Comparison of ENCODE assay signal across 25 mouse cellular contexts in genomic region chr5:107515453-107515852, GRCm38 (mm10). TPM values are rescaled to one million over a fixed set of nuclear protein-coding genes. Genes with fewer than 3 reads are reported as not detected.
A peak's percentile ranks its signal among the peaks of the same experiment; 100 is the strongest.
DNase-seq lines count a peak whose midpoint lies in the region; ATAC-seq and TF ChIP-seq lines count a peak whose summit lies in the region.
"Had no signal": no experiment of that assay in that cellular context is flagged by ENCODE, and none has a peak within 500 bp of the region (broad histone marks: within the 10 kb centered on the region; RNA-seq: fewer than 3 reads in every experiment).

No protein-coding gene starts in this region.

- no peaks in the 10 kb centered on the region; the same call in 1 of the 2 replicates for H3K27me3 ChIP-seq in liver, embryonic 12.5 days (replicated peaks)
- no peaks in the 10 kb centered on the region for H3K27me3 ChIP-seq in liver, postnatal 0 days (ENCODE audit: insufficient read depth, low read length)
- H3K27me3 ChIP-seq in MEL (ENCODE audit: control insufficient read depth in 1 of 2, insufficient read depth in 2 of 2, low read length in 2 of 2) = no peaks in the 10 kb centered on the region
- no peaks in the 10 kb centered on the region for H3K27me3 ChIP-seq in liver, embryonic 13.5 days
- H3K27me3 ChIP-seq: hindbrain, embryonic 12.5 days had no signal

- H3K9me3 ChIP-seq in liver, embryonic 12.5 days (replicated peaks) = no peaks in the 10 kb centered on the region
- no peaks in the 10 kb centered on the region for H3K9me3 ChIP-seq in liver, postnatal 0 days (ENCODE audit: low read length)
- H3K9me3 ChIP-seq in MEL (replicated peaks; ENCODE audit: insufficient read depth, low read length) = no peaks in the 10 kb centered on the region
- no peaks in the 10 kb centered on the region for H3K9me3 ChIP-seq in liver, embryonic 13.5 days (replicated peaks)
- H3K9me3 ChIP-seq: embryonic facial prominence, embryonic 10.5 days; forebrain, embryonic 10.5 days; hindbrain, embryonic 12.5 days had no signal

- H3K4me2 ChIP-seq in liver, embryonic 12.5 days = no peak overlapping the region
- H3K4me2 ChIP-seq in liver, postnatal 0 days (ENCODE audit: low read depth, low read length) = no peak overlapping the region
- H3K4me2 ChIP-seq in liver, embryonic 13.5 days = no peak overlapping the region
- H3K4me2 ChIP-seq: hindbrain, embryonic 12.5 days had no signal

- no peak overlapping the region for H3K9ac ChIP-seq in liver, embryonic 12.5 days
- no peak overlapping the region for H3K9ac ChIP-seq in liver, postnatal 0 days (replicated peaks)
- no peak overlapping the region for H3K9ac ChIP-seq in MEL (ENCODE audit: control insufficient read depth, low read depth, low read length, poor library complexity, severe bottlenecking)
- no peak overlapping the region for H3K9ac ChIP-seq in liver, embryonic 13.5 days
- H3K9ac ChIP-seq: hindbrain, embryonic 12.5 days had no signal

- peaks cover 10% of the 10 kb centered on the region for H3K4me1 ChIP-seq in liver, embryonic 12.5 days
- no peaks in the 10 kb centered on the region for H3K4me1 ChIP-seq in liver, postnatal 0 days (ENCODE audit: insufficient read depth)
- peaks cover 0 to 6% of the 10 kb centered on the region in 2 experiments; a peak in 2 of 4 replicates for H3K4me1 ChIP-seq in MEL (ENCODE audit: control insufficient read depth in 1 of 2, insufficient read depth in 2 of 2, low read length in 2 of 2)
- H3K4me1 ChIP-seq in liver, embryonic 13.5 days (replicated peaks) = peaks cover 10% of the 10 kb centered on the region
- H3K4me1 ChIP-seq: embryonic facial prominence, embryonic 10.5 days; forebrain, embryonic 10.5 days; hindbrain, embryonic 12.5 days had no signal

- no peak for TF ChIP-seq EP300 in liver, postnatal 0 days (IDR thresholded peaks at IDR 0.05; ENCODE audit: low read depth)
- no peak for TF ChIP-seq EP300 in MEL (IDR thresholded peaks at IDR 0.05; ENCODE audit: low read depth in 1 of 2, low read length in 2 of 2)

- TF ChIP-seq CTCF in liver, postnatal 0 days (IDR thresholded peaks at IDR 0.05; ENCODE audit: low read depth) = no peak
- no peak for TF ChIP-seq CTCF in MEL (IDR thresholded peaks at IDR 0.05 in 2 of 3, conservative IDR thresholded peaks at IDR 0.05 in 1 of 3; ENCODE audit: control insufficient read depth in 1 of 3, insufficient read depth in 1 of 3, low read depth in 2 of 3, low read length in 3 of 3, poor library complexity in 1 of 3, severe bottlenecking in 1 of 3)

- no peaks in the 10 kb centered on the region for H3K79me2 ChIP-seq in MEL (ENCODE audit: control insufficient read depth, insufficient read depth, low read length, poor library complexity)

- DNase-seq in liver, postnatal 0 days = no peak
- DNase-seq in MEL (ENCODE audit: low read depth, low spot score) = no peak
- DNase-seq in liver, embryonic 13.5 days = peak; percentile 11
- no peak for DNase-seq in lung, postnatal 10 days
- no peak for DNase-seq in cerebellum, postnatal 4 days (ENCODE audit: low spot score in 2 of 2)
- DNase-seq in left cerebral cortex, postnatal 25 days (ENCODE audit: low spot score in 2 of 2) = no peak
- DNase-seq: adrenal gland, adult 2 months; adrenal gland, postnatal 25 days; B cell, adult 2 months; cerebellum, adult 18-20 months; cerebellum, adult 9-11 months; cerebellum, postnatal 36 days; gastrocnemius, adult 2 months; gastrocnemius, postnatal 25 days; heart, postnatal 10 days; heart, postnatal 4 days had no signal

- 75% methylated on average over 3 of the region's 3 CpGs for WGBS in liver, embryonic 12.5 days (ENCODE audit: insufficient replicate concordance)
- 79% methylated on average over 3 of the region's 3 CpGs for WGBS in liver, postnatal 0 days (ENCODE audit: insufficient replicate concordance)
- 68% methylated on average over 3 of the region's 3 CpGs for WGBS in liver, embryonic 13.5 days (ENCODE audit: insufficient replicate concordance)

- H3K36me3 ChIP-seq in liver, embryonic 12.5 days = no peaks in the 10 kb centered on the region
- no peaks in the 10 kb centered on the region for H3K36me3 ChIP-seq in liver, postnatal 0 days (replicated peaks; ENCODE audit: insufficient read depth, low read length)
- no peaks in the 10 kb centered on the region; a peak in 1 of 4 replicates for H3K36me3 ChIP-seq in MEL (ENCODE audit: control insufficient read depth in 1 of 2, insufficient read depth in 2 of 2, low read length in 2 of 2)
- peaks cover 1% of the 10 kb centered on the region; the same call in 1 of the 2 replicates for H3K36me3 ChIP-seq in liver, embryonic 13.5 days
- H3K36me3 ChIP-seq: embryonic facial prominence, embryonic 10.5 days; forebrain, embryonic 10.5 days; hindbrain, embryonic 12.5 days had no signal

- no peak for TF ChIP-seq POLR2A in MEL (IDR thresholded peaks at IDR 0.05; ENCODE audit: control insufficient read depth in 1 of 2, insufficient read depth in 1 of 2, low read depth in 1 of 2, low read length in 2 of 2, poor library complexity in 1 of 2)

- H3K4me3 ChIP-seq in liver, embryonic 12.5 days = no peak overlapping the region
- H3K4me3 ChIP-seq in liver, postnatal 0 days (ENCODE audit: low read depth, low read length) = no peak overlapping the region
- no peak overlapping the region for H3K4me3 ChIP-seq in MEL (ENCODE audit: control insufficient read depth in 1 of 2, insufficient read depth in 1 of 2, low read depth in 2 of 2, low read length in 2 of 2)
- no peak overlapping the region for H3K4me3 ChIP-seq in liver, embryonic 13.5 days (replicated peaks)
- H3K4me3 ChIP-seq: embryonic facial prominence, embryonic 10.5 days; erythroblast, embryonic 14.5 days; forebrain, embryonic 10.5 days; gastrocnemius, adult 2 months; hindbrain, embryonic 12.5 days had no signal

- ATAC-seq in liver, embryonic 12.5 days = peak; percentile 79
- no peak for ATAC-seq in liver, postnatal 0 days
- ATAC-seq in liver, embryonic 13.5 days (ENCODE audit: low read depth) = peak; percentile 74
- ATAC-seq: CD4-positive, CD25-positive, alpha-beta regulatory T cell, adult 4 months; forebrain, embryonic 14.5 days; hindbrain, embryonic 16.5 days had no signal

- intact Hi-C loops in left cerebral cortex, postnatal 25 days (cut with DNase I) = no loop called here

- no peak for TF ChIP-seq RAD21 in MEL (IDR thresholded peaks at IDR 0.05; ENCODE audit: low read depth, low read length)

- no peak overlapping the region for H3K27ac ChIP-seq in liver, embryonic 12.5 days
- no peak overlapping the region for H3K27ac ChIP-seq in liver, postnatal 0 days (ENCODE audit: low read depth)
- H3K27ac ChIP-seq in MEL (ENCODE audit: control insufficient read depth, low read depth, low read length) = no peak overlapping the region
- no peak overlapping the region for H3K27ac ChIP-seq in liver, embryonic 13.5 days
- H3K27ac ChIP-seq: embryonic facial prominence, embryonic 10.5 days; forebrain, embryonic 10.5 days; gastrocnemius, adult 2 months; hindbrain, embryonic 12.5 days had no signal

TF ChIP-seq in MEL, 35 proteins besides CTCF, POLR2A, EP300 and RAD21:
- no peak for TF ChIP-seq SMC3 (IDR thresholded peaks at IDR 0.05; ENCODE audit: low read depth, low read length)
- TF ChIP-seq GABPA (IDR thresholded peaks at IDR 0.05; ENCODE audit: low read depth, low read length) = no peak
- no peak for TF ChIP-seq NRF1 (IDR thresholded peaks at IDR 0.05; ENCODE audit: insufficient read depth, low read depth, low read length, poor library complexity, severe bottlenecking)
- no peak for TF ChIP-seq MYB (IDR thresholded peaks at IDR 0.05; ENCODE audit: low read depth, low read length)
- no peak for TF ChIP-seq GATA1 (IDR thresholded peaks at IDR 0.05; ENCODE audit: low read depth, low read length)
- no peak for TF ChIP-seq ETS1 (IDR thresholded peaks at IDR 0.05; ENCODE audit: low read depth, low read length)
- no peak for TF ChIP-seq POLR2AphosphoS2 (IDR thresholded peaks at IDR 0.05; ENCODE audit: low read length)
- TF ChIP-seq TCF12 (IDR thresholded peaks at IDR 0.05; ENCODE audit: low read depth, low read length) = 0 out of 2 replicates have a peak, but pooled peaks have one; percentile 10
TF ChIP-seq in MEL: peak in this region for 1.

RNA-seq across cellular contexts. Expression of gene Gm42669, which starts 8.0 kb away (rescaled TPM):
- polyA plus RNA-seq in liver, embryonic 12.5 days (2016; fragmentation: Nextera tagmentation; extraction: Ambion mirVana) = 0.06 TPM in 1 of 2 replicates, not detected in the other
- polyA plus RNA-seq in liver, postnatal 0 days (2015; fragmentation: Nextera tagmentation; extraction: Ambion mirVana) = 0.04 TPM in 1 of 2 replicates, not detected in the other
- total RNA-seq in MEL (2012; rRNA removed) = 0.04 TPM in 1 of 2 replicates, not detected in the other
- under 1 TPM in 1 of 2 experiments, not detected in 1; 0.21 TPM for polyA plus RNA-seq in MEL (2012; ENCODE audit: insufficient read depth in 1 of 2, insufficient read length in 2 of 2, low read depth in 1 of 2, low replicate concordance in 2 of 2, missing spikeins in 1 of 2)
- 0.05 and 0.08 TPM in 2 replicates for polyA plus RNA-seq in liver, embryonic 13.5 days (2015; fragmentation: Nextera tagmentation; extraction: Ambion mirVana)
- under 1 TPM; 0.37 to 0.69 TPM for total RNA-seq in left cerebral cortex, postnatal 25 days (2021)
- total RNA-seq: adrenal gland, adult 2 months; adrenal gland, postnatal 25 days; gastrocnemius, postnatal 25 days; heart, postnatal 10 days had no signal
- polyA plus RNA-seq: adrenal gland, adult 2 months had no signal

RNA-seq across cellular contexts. Expression of gene 1700028K03Rik, which starts 19.1 kb away (rescaled TPM):
- 0.17 TPM in 2 replicates for polyA plus RNA-seq in liver, embryonic 12.5 days (2016; fragmentation: Nextera tagmentation; extraction: Ambion mirVana)
- 0.09 and 0.12 TPM in 2 replicates for polyA plus RNA-seq in liver, postnatal 0 days (2015; fragmentation: Nextera tagmentation; extraction: Ambion mirVana)
- not detected in 2 replicates for total RNA-seq in MEL (2012; rRNA removed)
- polyA plus RNA-seq in MEL (2012; ENCODE audit: insufficient read depth in 1 of 2, insufficient read length in 2 of 2, low read depth in 1 of 2, low replicate concordance in 2 of 2, missing spikeins in 1 of 2) = not detected
- polyA plus RNA-seq in liver, embryonic 13.5 days (2015; fragmentation: Nextera tagmentation; extraction: Ambion mirVana) = 0.01 and 0.07 TPM in 2 replicates
- 1 to 10 TPM in 1 of 2 experiments, under 1 TPM in 1; 0.85 to 1.2 TPM for total RNA-seq in left cerebral cortex, postnatal 25 days (2021)
- total RNA-seq: adrenal gland, adult 2 months; gastrocnemius, postnatal 25 days; granulocyte monocyte progenitor cell, adult 5-6 weeks; heart, postnatal 4 days had no signal
- polyA plus RNA-seq: erythroblast, embryonic 14.5 days had no signal
